Mouse (Mus musculus) liver, postnatal 0 days (tissue): ENCODE data around the gene Brf1. TPM values are rescaled to one million over a fixed set of nuclear protein-coding genes. Genes with fewer than 3 reads are reported as not detected.

Experiments used
- ATAC-seq: fragments of 200-750 bp; cut with Nextera tagmentation; 2 replicates; pipeline ENCODE4 v1.8.0; 2017; ENCODE audit warnings: mild to moderate bottlenecking, moderate library complexity
- DNase-seq: peaks from one replicate; pipeline ENCODE4 v3.0.0-alpha.2; 2016
- H3K27ac ChIP-seq: fragments of 300-500 bp; sonication (generic); 2 replicates; pipeline ENCODE4 v1.5.1; 2014; ENCODE audit warnings: antibody characterized with exemption, moderate library complexity, mild to moderate bottlenecking, low read depth
- H3K27me3 ChIP-seq: fragments of 300-500 bp; sonication (generic); 2 replicates; pipeline ENCODE4 v1.6.1; 2014; ENCODE audit warnings: low read length, control low read depth, mixed read lengths; ENCODE audit not compliant: insufficient read depth
- H3K36me3 ChIP-seq: fragments of 300-500 bp; sonication (generic); replicated peaks from 2 replicates; pipeline ENCODE4 v1.6.1; 2014; ENCODE audit warnings: mild to moderate bottlenecking, control low read depth, low read length, moderate library complexity, mixed read lengths; ENCODE audit not compliant: insufficient read depth
- H3K4me1 ChIP-seq: fragments of 300-500 bp; sonication (generic); 2 replicates; pipeline ENCODE4 v1.6.1; 2014; ENCODE audit warnings: antibody characterized with exemption, mild to moderate bottlenecking, control low read depth; ENCODE audit not compliant: insufficient read depth
- H3K4me2 ChIP-seq: fragments of 300-500 bp; sonication (generic); 2 replicates; pipeline ENCODE4 v1.6.1; 2014; ENCODE audit warnings: low read depth, mild to moderate bottlenecking, low read length, moderate library complexity, mixed read lengths
- H3K4me3 ChIP-seq: fragments of 300-500 bp; sonication (generic); 2 replicates; pipeline ENCODE4 v1.5.1; 2014; ENCODE audit warnings: low read depth, low read length
- H3K9ac ChIP-seq: fragments of 300-500 bp; sonication (generic); replicated peaks from 2 replicates; pipeline ENCODE4 v1.6.1; 2014; ENCODE audit warnings: mild to moderate bottlenecking, moderate library complexity
- H3K9me3 ChIP-seq: fragments of 300-500 bp; sonication (generic); 2 replicates; pipeline ENCODE4 v1.6.1; 2016; ENCODE audit warnings: mild to moderate bottlenecking, control low read depth, low read length, mixed read lengths
- CTCF ChIP-seq: sonication (generic); IDR thresholded peaks from 2 replicates; pipeline ENCODE4 v1.5.1; 2016; ENCODE audit warnings: antibody characterized with exemption, low read depth
- EP300 ChIP-seq: IDR thresholded peaks from 2 replicates; pipeline ENCODE4 v1.6.1; 2016; ENCODE audit warnings: antibody characterized with exemption, low read depth, mild to moderate bottlenecking
- WGBS: fragments of 180-500 bp; shearing (Covaris S2); extraction: QIAGEN DNeasy Blood & Tissue Kit; methylation state at CpG from one replicate; pipeline ENCODE4 v1.1.7; 2014; ENCODE audit not compliant: insufficient replicate concordance; 5-methylcytosine and 5-hydroxymethylcytosine counted together
- polyA plus RNA-seq: library from polyadenylated mRNA; unstranded; fragments of >200 nt; fragmentation: Nextera tagmentation; extraction: Ambion mirVana; gene quantifications from 2 replicates; pipeline ENCODE4 v1.2.1, GENCODE M21; 2015

Gene Brf1
- polyA plus RNA-seq, 1 experiment from 2014 or later, result 18.4 TPM

GRCm38 (mm10) chr12:112961428-112961827 lies 39.1 kb downstream of the Brf1 start:
- H3K4me2 ChIP-seq, result no peak overlapping the region
- H3K27ac ChIP-seq, result 0 out of 2 replicates have a peak overlapping the region, but pooled peaks have one; percentile 16
- ATAC-seq, result no peak
- H3K4me3 ChIP-seq, result no peak overlapping the region
- TF ChIP-seq CTCF, result no peak
- TF ChIP-seq EP300, result no peak
- 86% methylated on average over 7 of the region's 7 CpGs for WGBS
- DNase-seq, result no peak
- no peaks in the 10 kb centered on the region for H3K9me3 ChIP-seq
- no peaks in the 10 kb centered on the region for H3K27me3 ChIP-seq
- no peaks in the 10 kb centered on the region for H3K4me1 ChIP-seq
- H3K36me3 ChIP-seq, result peaks cover 72% of the 10 kb centered on the region
- H3K9ac ChIP-seq, result no peak overlapping the region

GRCm38 (mm10) chr12:112959421-112959820 lies 41.1 kb downstream of the Brf1 start:
- no peak overlapping the region for H3K27ac ChIP-seq
- no peaks in the 10 kb centered on the region for H3K9me3 ChIP-seq
- H3K27me3 ChIP-seq, result no peaks in the 10 kb centered on the region
- ATAC-seq (no peak), DNase-seq (no peak)
- TF ChIP-seq CTCF, result no peak
- no peak for TF ChIP-seq EP300
- no peak overlapping the region for H3K9ac ChIP-seq
- 76% methylated on average over 8 of the region's 8 CpGs for WGBS
- no peak overlapping the region for H3K4me2 ChIP-seq
- H3K36me3 ChIP-seq, result peaks cover 54% of the 10 kb centered on the region
- no peak overlapping the region for H3K4me3 ChIP-seq
- H3K4me1 ChIP-seq, result no peaks in the 10 kb centered on the region

DNA sequence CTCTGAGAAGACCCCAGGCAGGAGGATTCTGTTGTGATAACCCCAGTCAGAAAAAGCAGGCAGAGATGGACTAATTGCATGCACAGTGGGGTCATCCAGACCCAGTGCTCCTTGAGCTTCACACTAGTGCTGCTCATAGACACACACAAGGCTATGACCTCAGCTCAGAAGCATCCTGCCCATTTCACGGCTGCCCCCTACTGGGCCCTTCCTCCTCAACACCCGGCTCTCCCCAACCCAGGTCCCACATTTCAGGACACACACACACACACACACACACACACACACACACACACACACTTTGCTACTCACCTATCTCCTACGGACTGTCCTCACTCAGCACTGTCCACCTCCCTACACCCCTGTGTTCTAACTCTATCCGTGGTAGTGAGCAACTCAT lies 42.2 kb downstream of the Brf1 start:
- TF ChIP-seq CTCF (peak; percentile 49), EP300 (no peak)
- ATAC-seq (peak; percentile 28; the same call in 1 of the 2 replicates), DNase-seq (no peak)
- WGBS, result 39% methylated on average over 3 of the region's 4 CpGs
- Histone ChIP-seq H3K36me3 (peaks cover 42% of the 10 kb centered on the region), H3K4me3 (no peak overlapping the region), H3K9ac (no peak overlapping the region), H3K4me2 (no peak overlapping the region), H3K27me3 (no peaks in the 10 kb centered on the region), H3K4me1 (no peaks in the 10 kb centered on the region), H3K9me3 (no peaks in the 10 kb centered on the region), H3K27ac (no peak overlapping the region)

DNA sequence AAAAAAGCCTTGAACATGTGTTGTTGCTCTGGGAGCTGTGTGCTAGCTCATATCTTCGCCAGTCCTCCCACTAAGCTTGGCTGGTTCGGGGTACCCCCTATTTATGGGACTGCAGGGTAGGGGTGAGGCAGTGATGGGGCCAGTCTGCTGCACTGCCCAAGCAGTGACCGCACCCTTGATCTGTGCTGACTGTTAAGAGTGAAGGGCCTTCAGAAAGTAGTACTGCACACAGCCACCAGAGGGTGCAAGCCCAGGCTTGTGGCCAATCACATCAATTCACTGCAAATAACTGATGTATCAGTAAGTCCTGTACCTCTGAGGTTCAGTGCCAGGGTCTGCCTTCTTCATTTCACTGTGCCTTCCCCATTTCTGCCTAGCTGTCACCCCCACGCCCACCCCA lies 44.7 kb downstream of the Brf1 start:
- no peaks in the 10 kb centered on the region for H3K9me3 ChIP-seq
- H3K4me3 ChIP-seq, result no peak overlapping the region
- peaks cover 7% of the 10 kb centered on the region for H3K4me1 ChIP-seq
- no peak overlapping the region for H3K4me2 ChIP-seq
- 50% methylated on average over 4 of the region's 4 CpGs for WGBS
- peaks cover 17% of the 10 kb centered on the region for H3K36me3 ChIP-seq
- ATAC-seq, result peak; percentile 72
- H3K27me3 ChIP-seq, result peaks cover 6% of the 10 kb centered on the region; the same call in 1 of the 2 replicates
- TF ChIP-seq CTCF (peak; percentile 93), EP300 (no peak)
- H3K9ac ChIP-seq, result no peak overlapping the region
- no peak overlapping the region for H3K27ac ChIP-seq
- peak; percentile 82 for DNase-seq

GRCm38 (mm10) chr12:112952926-112953565 lies 47.5 kb downstream of the Brf1 start:
- no peak overlapping the region for H3K4me2 ChIP-seq
- WGBS, result 36% methylated on average over 3 of the region's 3 CpGs
- H3K36me3 ChIP-seq, result 0 out of 2 replicates have a peak, but pooled peaks cover 5% of the 10 kb centered on the region
- H3K9ac ChIP-seq, result no peak overlapping the region
- no peak for DNase-seq
- TF ChIP-seq CTCF, result no peak
- no peak for TF ChIP-seq EP300
- H3K4me1 ChIP-seq, result peaks cover 15% of the 10 kb centered on the region
- no peaks in the 10 kb centered on the region for H3K9me3 ChIP-seq
- ATAC-seq, result no peak
- peaks cover 30% of the 10 kb centered on the region for H3K27me3 ChIP-seq
- no peak overlapping the region for H3K27ac ChIP-seq
- H3K4me3 ChIP-seq, result no peak overlapping the region

DNA sequence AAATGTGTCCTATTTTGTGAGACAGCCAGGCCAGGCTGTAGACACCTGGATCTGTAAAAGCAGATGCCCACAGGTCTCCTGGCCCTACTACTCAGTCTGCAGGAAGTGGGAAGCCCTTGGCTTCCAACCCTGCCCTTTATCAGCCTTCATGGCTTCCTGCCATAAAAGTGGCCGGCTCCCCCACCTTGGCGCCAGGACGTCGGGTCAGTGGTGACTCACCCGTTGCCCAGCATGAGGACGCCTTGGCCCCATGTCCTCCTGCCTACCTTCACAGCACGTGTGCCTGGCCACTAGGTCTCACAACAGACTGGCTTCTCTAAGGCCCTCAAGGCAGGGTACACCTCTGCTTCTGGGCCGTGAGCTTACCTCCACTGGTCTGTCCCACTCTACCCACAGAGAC lies 48.1 kb downstream of the Brf1 start:
- no peaks in the 10 kb centered on the region for H3K9me3 ChIP-seq
- H3K4me3 ChIP-seq, result no peak overlapping the region
- no peak overlapping the region for H3K4me2 ChIP-seq
- H3K4me1 ChIP-seq, result peaks cover 15% of the 10 kb centered on the region
- no peak for TF ChIP-seq EP300
- no peak for TF ChIP-seq CTCF
- H3K9ac ChIP-seq, result no peak overlapping the region; the same call in 1 of the 2 replicates
- H3K27ac ChIP-seq, result no peak overlapping the region
- H3K36me3 ChIP-seq, result 0 out of 2 replicates have a peak, but pooled peaks cover under 1% of the 10 kb centered on the region
- peaks cover 30% of the 10 kb centered on the region for H3K27me3 ChIP-seq
- DNase-seq, result peak; percentile 47
- ATAC-seq, result peak; percentile 16; the same call in 1 of the 2 replicates
- 27% methylated on average over 8 of the region's 8 CpGs for WGBS
